Mouse (Mus musculus) erythroblast, embryonic 14.5 days (primary cell): ENCODE data around the gene Myom3.

ENCODE experiments used
- GATA1 ChIP-seq: IDR thresholded peaks from 2 replicates; pipeline ENCODE4 v1.6.1; 2012; ENCODE audit warnings: low read length, inconsistent platforms, mixed read lengths
- TAL1 ChIP-seq: IDR thresholded peaks from 3 replicates; pipeline ENCODE4 v1.6.1; 2012; ENCODE audit warnings: low read length, inconsistent platforms, mixed read lengths

DNA sequence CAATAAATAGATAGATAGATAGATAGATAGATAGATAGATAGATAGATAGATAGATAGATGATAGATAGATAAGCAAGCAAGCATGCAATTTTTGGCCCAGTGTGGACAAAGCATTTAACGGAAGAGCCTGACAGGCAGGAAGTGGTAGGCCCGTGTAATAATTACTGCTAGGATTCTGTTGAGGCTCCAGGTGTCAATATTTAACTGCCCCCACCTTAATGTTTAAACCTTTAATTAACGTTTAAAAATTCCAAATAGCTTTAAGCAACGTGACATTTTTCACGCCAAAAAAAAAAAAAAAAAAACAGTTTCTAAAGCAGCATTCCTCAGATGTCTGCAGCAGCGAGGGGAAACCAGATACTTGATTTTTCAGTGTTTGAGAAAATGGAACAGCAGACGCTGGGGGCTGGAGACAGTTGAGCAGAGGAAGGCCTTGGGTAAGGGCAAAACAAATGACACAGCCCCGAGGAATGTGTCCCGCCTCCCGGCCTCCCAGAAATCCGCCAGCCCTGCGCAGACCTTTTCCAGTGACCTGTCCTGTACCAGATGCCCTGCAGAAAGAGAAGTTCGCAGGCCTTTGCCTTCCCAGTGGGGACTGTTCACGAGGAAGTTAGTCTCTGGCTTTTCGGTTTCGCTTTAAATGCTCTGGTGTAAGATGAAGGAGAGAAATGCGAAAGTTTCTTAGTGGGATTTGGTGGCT lies 60.5 kb downstream of the Myom3 start:
- TF ChIP-seq TAL1 (no peak), GATA1 (no peak)
